Mouse (Mus musculus) monocyte, adult 5-6 weeks (primary cell): ENCODE data around the gene Igfl3. TPM values are rescaled to one million over a fixed set of nuclear protein-coding genes. Genes with fewer than 3 reads are reported as not detected.

Experiments used
- ATAC-seq: fragments of 153-309, 156-312 bp; replicated peaks from 2 replicates; pipeline ENCODE4 v1.8.0; 2017; ENCODE audit warnings: mild to moderate bottlenecking; ENCODE audit not compliant: low TSS enrichment, insufficient number of reproducible peaks, severe bottlenecking, poor library complexity, low FRiP score
- total RNA-seq: library from RNA; stranded (forward); fragments of 200-1000, 200-491, 200-594 nt; gene quantifications from 3 replicates; pipeline ENCODE4 v1.2.3, GENCODE M21; 2017

The Igfl3 gene
- not detected in 3 replicates for total RNA-seq

GRCm38 (mm10) chr7:18176194-18176593 is at the start of gene Igfl3:
Gene Igfl3 (plus strand): TSS chr7:18176494.
- ATAC-seq = no peak

GRCm38 (mm10) chr7:18210938-18211337 is 34.6 kb downstream of the Igfl3 start:
- no peak for ATAC-seq

- no peak for ATAC-seq
These were observed 38.4 kb downstream of the Igfl3 start for GRCm38 (mm10) chr7:18214699-18215098.

Other genes starting within 250 kb of the Igfl3 start
- not detected in 3 replicates for gene Ceacam11, start 204.4 kb upstream of the Igfl3 start, total RNA-seq
- gene Ceacam13, start 166.6 kb upstream of the Igfl3 start, total RNA-seq = not detected in 3 replicates
- gene Ceacam12, start 110.6 kb upstream of the Igfl3 start, total RNA-seq = not detected in 3 replicates
- gene Mill1, start 68.9 kb downstream of the Igfl3 start, total RNA-seq = not detected in 3 replicates
- not detected in 3 replicates for gene Psg18, start 178.5 kb downstream of the Igfl3 start, total RNA-seq